Mouse (Mus musculus) ovary, adult 18-20 months (tissue): Measurements from ENCODE around the gene Gm20708.
"Not testable (repeated sequence)": the region's sequence is repeated elsewhere in the genome, so short reads cannot be mapped to it uniquely, and the experiment has no call there.

Experiments
- DNase-seq: peaks from one replicate; pipeline ENCODE4 v3.0.0; 2022; ENCODE audit warnings: low spot score, mixed read lengths

The Gm20708 gene

DNA sequence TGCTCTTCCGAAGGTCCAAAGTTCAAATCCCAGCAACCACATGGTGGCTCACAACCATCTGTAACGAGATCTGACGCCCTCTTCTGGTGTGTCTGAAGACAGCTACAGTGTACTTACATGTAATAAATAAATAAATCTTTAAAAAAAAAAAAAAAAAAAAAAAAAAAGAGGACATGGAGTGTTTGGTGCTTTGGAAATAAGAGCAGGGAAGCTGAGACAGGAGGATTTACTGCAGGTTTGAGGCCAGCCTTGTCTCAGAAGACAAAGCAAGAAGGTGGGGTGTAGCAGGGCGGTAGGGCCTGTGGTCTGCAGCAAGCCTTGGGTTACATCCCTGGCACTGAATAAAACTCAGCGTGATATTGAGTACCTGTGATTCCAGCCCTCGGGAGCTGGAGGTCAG lies 24.0 kb downstream of the Gm20708 start:
- DNase-seq = not testable (repeated sequence)

DNA sequence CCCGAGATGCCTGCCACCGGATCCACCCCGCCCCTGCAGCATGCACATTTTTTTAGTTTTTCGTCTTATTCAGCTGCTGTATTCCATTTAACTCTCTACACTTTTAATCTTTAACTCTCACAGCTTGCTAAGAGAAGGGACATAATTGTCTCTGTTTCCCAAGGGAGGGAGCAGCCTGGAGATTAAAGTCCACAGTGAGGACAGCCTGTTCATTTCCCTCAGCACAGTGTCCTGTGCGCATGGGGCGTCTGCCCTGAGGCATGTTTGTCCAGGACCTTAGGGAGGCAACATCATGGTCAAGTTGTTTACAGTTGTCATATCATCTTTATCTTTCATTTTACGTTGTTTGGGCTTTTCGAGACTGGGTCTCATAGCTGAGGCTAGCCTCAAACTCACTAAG lies 24.6 kb downstream of the Gm20708 start:
- DNase-seq = no peak

DNA sequence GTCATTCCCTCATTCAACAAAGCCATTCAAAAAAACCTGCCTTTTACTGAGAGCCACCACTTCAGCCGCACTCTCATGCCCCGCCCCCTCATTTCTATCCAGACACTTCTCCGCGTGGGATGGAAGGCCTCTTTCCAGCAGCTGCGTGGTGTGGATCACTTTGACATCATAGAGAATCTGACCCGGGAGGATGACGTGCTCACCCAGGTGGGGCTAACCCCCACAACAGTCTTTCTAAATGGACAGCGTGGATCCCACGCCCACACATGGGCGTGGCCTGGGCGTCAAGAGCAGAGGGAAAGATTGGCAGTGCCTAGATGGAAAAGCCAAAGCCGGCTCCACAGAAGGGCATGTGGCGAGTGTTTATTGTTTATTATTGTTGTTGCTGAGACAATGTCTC lies 26.8 kb downstream of the Gm20708 start:
- DNase-seq = no peak

DNA sequence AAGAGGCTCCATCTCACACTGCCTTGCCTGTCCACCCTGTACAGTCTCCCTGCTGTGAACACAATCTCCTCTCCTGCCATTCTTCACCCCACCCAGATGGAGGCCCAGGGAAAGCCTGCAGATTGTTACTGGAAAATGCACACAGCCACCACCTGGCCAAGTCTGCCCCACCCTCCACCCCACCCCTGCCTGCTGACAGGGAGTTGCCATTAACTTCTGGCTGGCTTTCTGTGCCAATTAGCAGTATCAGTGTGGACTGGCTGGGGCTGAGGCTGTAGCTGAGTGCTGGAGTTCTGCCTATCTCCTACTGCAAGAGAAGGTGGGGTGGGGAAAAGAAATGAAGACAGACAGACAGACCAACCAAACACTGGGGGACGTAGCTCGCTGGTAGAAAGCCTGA lies 29.1 kb downstream of the Gm20708 start:
- DNase-seq = no peak

DNA sequence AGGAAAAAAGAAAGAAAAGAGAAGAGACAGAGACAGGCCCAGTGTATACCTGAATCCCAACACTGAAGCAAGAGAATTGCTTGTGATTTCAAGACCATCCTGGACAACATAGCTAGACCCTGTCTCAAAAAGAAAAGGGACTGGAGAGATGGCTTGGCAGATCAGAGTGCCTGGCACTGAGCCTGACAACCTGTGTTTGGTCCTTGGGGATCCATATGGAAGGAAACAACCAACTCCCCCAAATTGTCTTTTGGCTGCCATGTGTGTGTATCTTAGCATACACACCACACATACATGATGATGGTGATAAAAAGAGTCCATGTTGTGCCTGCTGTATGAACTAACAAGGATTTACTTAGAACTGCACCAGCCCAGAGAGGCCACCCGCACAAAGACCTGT lies 29.6 kb downstream of the Gm20708 start:
- no peak for DNase-seq

DNA sequence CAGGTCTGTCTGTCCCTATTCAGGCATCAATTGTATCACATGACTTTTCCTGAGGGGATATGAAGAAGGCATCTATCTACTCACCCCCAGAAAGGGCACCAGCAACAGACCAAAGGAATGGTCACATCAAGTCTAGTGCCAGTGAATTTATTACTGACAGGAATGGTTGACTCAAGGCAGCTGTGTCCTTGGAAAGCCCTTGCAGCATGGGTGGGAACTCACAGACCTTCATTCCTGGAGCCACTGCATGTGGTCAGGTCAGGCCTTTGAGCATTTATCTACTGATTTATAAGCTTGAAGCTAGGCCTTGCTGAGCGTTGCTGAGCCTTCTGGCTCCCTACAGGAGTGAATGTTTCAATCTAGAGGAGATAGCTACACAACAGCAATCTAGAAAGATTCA lies 31.4 kb downstream of the Gm20708 start:
- DNase-seq = no peak

DNA sequence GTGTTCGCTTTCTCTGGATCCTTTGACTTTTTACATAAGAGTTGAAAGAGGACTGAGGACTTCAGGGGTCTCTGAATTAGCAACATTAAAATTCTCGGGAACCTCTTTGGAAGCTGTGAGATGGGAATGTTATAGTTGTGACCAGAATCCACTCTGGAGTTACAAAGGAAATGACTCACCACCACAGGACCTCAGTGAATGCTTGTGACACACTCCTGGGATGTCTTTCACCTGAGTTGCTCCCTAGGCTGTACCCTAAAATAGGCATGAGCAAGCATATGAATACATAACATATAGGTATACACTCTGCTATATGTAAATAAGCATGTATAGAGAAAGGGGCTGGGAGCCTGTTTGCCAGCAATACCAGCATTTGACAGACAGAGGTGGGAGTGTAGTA lies 34.0 kb downstream of the Gm20708 start:
- no peak for DNase-seq

DNA sequence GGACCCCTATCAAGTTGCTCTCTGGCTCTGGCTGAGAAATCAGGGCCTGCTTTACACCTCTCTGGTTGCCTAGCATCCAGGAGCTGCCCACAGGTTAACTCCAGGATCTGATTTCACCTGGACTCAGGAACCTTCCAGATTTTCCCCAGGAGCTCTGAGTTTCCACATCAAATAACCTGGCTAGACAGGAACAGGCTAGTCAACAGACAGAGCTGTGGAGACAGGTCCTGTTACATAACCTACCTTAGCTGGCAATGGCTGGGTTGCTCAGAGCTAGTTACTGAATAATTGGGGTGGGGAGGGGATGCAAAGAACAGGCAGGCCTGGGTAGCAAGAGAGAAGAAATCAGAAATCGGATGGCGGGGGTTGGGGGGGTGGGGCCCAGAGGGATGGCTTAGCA lies 35.5 kb downstream of the Gm20708 start:
- DNase-seq = no peak

DNA sequence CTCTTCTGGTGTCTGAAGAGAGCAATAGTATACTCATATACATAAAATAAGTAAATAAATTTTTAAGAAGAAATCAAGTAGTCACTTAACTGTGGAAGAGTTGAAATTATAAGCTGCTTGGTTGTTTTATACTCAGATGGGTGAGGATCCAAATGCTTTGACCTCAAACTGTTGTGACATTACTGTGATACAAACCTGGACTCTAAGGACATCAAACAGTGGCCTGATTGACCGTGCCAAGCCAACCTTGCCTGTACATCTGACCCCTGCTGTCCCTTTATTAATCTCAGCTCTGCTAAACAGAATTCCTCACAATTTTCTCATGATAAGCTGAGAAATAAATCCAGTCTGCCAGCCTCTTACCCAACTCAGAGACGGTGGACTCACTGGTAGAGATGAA lies 36.2 kb downstream of the Gm20708 start:
- no peak for DNase-seq

DNA sequence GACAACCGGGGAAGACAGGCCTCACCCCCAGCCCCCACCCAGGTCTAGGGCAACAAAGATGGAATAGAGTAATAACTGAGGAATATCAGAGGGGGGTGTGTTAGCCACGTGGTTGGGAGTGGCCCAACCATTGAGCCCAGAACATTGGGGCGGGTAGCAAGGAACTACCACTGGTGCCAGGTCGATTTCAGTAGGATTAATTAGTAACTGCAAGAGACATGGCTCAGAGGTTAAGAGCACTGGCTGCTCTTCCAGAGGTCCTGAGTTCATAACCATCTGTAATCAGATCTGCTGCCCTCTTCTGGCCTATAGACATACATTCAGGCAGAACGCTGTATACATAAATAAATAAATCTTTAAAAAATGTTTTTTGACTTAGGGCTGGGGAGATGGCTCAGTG lies 37.2 kb downstream of the Gm20708 start:
- no peak for DNase-seq

DNA sequence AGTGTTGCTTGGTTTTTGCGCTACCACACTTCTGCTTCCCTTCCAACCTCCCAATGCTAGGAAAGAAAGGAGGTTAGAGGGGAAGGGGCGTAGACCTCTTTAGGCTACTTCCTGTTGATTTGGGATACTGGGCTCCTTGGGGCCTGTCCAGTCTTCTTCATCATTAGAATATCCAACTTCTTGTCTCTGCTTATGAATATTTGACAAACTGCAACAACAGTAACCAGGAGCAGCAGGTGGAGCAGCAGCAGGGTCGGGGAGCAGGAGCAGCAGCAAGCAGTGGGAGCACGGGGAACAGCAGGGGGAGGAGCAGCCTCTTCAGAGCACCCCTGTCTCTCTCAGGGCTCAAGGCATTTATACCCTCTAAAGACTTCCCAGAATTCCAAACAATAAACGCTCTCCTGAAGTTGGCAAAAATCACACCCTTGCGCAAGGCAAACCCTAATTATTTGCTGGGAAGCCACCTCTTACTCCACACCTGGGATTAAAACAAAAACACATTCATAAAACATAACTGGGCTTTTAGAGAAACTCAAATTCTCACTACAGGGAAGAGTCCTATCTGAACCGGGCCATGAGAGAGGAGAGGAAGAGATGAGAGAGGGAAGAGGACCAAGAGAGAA lies 38.2 kb downstream of the Gm20708 start:
- DNase-seq = no peak

DNA sequence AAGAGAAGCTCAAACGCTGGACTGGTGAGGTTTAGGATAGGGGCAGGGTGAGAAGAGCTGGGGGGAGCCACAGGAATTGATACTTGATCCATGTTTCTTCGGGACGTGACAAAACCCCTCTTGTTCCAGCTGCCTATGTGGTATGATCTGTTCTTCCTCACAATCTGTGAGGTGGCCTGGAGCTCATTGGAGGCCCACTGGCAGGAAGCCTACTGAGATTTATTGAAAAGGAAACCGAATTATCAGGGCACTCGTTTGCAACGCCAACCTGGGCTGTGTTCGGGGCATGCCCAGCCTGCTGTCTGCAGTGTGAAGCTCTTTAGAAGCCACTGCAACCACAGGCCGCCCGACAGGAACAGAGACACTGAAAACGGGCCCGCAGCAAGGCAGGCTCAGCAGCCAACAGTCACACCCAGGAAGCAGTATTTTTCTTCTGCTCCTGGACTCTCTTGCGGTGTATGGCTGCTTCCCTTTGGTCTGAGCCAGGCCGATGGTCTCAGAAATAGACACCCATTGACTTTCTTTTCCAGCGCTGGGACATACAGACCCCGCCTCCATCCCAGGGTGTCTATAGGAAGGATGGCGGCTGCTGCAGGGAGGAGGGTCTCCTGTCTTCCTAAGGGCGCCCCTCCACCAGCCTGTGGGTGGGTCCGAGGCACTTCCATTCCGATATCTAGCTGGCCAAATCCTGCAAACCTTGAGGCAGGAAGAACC lies 39.0 kb downstream of the Gm20708 start:
- DNase-seq = no peak

DNA sequence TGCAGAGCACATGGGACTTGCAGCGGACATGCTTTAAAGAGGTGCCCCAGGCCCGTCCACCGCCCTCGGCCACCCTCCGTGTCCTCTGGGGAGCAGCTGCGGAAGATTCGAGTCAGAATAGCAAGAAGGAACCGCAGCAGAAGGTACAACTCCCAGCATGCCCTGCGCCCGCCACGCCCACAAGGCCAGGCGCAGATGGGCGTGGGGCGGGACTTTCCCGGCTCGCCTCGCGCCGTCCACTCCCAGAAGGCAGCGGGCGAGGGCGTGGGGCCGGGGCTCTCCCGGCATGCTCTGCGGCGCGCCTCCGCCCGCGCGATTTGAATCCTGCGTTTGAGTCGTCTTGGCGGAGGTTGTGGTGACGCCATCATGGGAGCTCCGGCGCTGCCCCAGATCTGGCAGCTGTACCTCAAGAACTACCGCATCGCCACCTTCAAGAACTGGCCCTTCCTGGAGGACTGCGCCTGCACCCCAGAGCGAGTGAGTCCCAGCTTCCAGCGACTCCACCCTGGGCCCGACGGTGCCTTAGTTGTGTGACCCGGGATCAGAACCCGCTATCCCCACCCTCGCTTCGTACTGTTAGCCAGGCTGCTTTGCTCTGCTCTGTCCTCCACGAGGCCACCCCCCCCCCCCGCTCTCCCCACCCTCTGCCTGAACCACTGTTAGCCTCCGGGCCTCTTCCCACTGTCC lies 39.7 kb downstream of the Gm20708 start, which contains the start of gene Birc5:
TSS of gene Birc5 (plus strand) at position 267 of the 687 bp plus-strand sequence.
- DNase-seq = peak; percentile 92

DNA sequence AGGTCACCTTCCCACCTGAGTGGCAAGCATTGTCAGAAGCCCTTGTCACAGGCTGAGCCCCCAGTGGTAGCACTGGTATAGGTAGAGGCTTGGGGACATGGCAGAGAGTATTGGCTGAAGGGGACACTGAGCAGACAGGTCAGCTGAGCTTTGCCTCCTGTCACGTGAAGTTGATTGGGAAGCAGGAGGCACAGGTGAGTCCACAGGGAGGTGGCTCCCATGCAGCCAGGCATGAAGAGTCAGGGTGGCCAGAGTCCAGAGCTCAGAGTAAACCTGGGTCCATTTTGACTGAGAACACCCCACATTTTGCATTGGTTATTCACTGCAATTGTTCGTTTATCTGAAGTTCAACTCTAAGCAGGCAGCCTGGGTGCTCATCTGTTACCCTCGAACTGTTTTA lies 43.4 kb downstream of the Gm20708 start:
- no peak for DNase-seq

DNA sequence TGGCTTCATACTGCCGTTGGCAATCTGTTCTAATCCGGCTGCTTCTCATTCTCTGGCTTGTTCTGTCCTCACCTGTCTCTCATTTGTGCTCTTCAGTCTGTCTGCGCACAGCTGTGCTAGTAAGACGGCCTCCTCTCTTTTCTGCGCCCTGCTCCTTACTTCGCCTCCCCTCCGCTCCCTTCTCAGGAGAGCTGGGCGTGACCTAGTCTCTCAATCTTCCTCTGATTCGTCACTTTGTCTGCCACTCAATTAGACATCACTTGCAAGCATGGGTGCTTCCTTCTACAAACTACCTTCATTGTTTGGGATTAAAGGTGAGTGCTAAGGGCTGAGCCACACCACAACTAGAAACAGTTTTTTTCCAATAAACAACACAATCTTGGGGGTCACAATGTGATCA lies 44.8 kb downstream of the Gm20708 start:
- DNase-seq = no peak

DNA sequence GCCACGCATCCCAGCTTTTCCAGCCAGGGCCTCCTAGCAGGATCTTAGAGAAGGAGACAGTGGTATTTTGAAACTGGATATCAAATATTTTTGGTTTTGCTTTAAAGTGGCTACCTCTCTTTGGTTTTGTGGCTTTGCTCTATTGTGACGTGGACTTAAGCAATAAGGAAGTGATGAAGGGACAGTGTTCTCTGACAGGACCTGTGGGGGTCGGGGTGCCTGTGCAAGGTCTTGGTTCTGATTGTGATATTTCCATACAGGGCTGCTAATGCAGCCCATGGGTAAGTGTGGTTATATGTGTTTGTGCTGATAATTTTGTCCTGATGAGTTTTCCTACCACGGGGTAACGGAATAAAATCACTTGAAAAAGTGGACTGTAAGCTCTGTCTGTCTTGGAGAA lies 45.9 kb downstream of the Gm20708 start:
- no peak for DNase-seq

DNA sequence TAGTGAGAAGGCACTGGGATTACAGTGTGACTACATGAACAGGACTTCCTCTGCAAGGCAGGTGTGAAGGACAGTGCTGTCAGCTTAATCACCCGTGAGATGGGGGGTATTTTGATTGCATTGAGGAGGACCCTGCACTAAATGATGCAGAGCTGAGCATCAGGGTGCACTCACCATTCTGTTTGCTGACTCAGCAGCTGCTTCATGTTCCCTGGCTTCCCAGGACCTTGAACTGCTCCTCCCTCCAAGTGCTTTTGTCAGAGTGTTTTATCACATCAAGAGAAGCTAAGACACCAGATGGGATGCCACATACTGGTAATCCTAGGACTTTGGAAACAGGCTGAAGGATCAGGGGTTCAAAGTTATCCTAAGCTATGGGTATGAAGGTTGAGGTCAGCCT lies 46.5 kb downstream of the Gm20708 start:
- DNase-seq = no peak

DNA sequence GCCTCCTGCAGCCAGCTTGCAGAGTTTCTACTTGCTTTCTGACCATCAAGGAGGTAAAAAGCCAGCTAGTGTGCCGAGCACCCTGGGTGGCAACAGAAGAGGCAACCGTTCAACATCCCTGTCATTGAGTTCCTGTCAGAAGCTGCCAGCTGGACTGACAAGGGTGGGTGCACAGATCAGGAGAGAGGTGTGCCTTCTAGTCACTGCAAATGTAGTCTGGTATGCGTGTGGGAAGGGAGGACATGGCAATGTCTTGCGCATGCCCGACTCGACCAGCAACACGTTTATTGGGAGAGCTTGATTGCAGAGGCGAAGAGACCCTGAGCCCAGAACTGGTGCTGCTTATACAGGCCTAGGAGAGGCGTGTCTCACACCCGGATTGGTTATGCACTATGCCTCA lies 48.0 kb downstream of the Gm20708 start:
- DNase-seq = no peak

DNA sequence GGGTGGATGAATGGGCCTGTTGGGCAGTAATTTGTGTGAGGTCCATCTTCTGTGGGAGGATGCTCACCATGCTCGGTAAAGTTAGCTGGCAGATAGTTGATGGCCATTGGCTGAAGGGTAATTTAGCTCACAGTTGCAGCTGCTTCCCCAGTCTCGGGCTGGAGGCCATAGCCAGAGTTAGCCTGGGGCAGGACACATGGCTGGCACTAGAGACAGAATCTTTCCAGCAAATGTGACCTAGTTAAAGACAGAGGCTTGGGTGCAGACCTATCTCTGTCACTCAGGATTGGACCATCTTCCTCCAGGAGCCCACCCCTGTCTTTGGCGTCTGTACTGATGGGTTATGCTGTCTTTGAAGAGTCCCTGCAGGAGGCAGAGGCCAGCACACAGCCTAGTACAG lies 48.9 kb downstream of the Gm20708 start:
- no peak for DNase-seq

DNA sequence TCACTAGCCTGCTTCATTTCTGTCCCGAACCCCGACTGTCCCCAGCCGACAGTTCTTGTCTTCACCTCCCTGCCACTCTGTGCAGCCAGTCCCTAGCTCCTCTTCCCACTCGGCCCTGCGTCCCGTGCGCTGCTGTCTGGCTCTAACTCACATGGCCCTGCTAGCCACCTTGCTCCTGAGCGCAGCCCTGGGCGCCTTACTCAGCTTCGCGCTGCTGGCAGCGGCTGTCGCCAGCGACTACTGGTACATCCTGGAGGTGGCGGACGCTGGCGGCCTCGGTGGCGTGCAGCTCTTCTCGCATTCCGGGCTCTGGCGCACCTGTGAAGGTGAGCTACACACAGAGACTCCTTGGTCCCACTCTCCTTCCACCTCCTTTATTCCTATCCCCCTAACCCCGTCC lies 51.1 kb downstream of the Gm20708 start, which contains the start of gene Tmem235:
TSS of gene Tmem235 (plus strand) at position 152 of the 400 bp plus-strand sequence.
- DNase-seq = no peak

DNA sequence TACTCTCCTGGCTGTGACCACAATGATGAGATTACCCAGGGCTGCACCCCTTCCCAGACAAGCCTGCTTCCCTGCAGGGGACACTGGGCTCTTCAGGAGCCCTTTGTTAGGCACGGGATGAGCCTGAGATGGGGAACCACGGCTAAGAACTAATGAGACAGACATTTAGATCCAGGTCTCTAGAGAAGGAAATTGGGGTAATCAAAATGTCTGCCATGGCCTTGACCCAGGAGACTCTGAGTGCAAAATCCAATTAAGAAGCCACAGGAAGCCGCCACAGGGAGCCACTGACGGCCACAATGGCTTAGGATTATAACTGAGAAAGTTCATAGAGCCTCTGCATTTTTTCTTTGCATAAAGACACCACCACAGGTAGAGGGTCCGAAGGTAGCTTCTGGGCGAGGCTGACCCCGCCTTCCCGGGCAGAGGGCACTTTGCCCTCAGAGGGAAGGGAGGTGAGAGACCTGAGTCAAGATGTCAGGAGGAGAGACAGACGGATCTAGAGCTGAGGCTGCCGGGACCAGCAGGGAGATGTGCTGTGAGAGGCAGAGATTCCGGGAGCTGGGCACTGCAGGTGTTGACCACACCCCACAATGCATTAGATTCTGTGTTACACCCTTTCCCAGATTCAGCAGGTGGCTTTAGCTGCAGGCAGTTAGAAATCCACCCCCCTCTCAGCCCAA lies 53.8 kb downstream of the Gm20708 start:
- DNase-seq = no peak

DNA sequence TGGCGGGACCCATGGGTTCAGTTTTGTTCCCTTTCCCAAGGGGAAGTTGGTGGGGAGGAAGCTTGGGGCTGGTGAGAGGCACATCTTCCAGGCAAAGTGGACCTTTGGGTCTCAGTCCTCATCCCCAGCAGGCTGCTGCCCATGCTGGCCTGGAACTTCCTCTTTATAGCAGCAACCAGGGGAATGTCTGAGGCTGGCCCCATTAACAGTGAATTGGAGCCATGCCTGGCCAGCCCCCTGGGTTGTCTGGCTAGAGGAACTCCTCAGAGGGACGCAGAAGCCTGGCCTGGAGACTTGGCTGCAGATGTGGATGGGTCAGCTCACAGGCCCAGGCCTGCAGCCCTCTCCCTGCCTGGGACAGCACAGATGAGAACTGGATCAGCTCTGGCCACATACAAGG lies 55.3 kb downstream of the Gm20708 start:
- DNase-seq = no peak

DNA sequence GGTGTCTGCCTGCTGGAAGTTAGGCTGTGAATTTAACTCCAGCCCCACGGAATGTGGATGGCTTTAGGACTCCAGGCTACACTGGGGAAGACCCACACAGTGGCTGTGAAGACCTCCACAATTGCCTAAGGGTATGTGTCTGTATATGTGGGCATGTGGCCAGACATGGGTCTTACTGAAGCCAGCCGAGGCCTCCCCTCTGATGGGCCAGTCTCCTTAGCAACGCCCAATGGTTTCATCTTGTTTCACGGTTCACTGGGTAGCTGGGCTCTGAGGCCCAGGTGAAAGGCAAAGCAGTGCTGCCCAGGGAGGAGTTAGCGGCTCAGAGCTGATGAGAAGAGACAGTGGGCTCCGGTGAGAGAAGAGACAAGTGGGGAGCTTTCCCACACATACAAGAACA lies 56.5 kb downstream of the Gm20708 start:
- DNase-seq = no peak
